Mouse (Mus musculus) Patski (cell line): ENCODE measurements around the gene Olfr187. TPM values are rescaled to one million over a fixed set of nuclear protein-coding genes. Genes with fewer than 3 reads are reported as not detected.
"Not testable (repeated sequence)": the region's sequence is repeated elsewhere in the genome, so short reads cannot be mapped to it uniquely, and the experiment has no call there.

Experiments
- ATAC-seq: fragments of 100-300 bp; one replicate; pipeline ENCODE4 v1.8.0; 2021
- CTCF ChIA-PET: fragments of 350-600 bp; sonication (Branson Sonifier 250); formaldehyde crosslinking; loops from one replicate; lab custom pipeline; 2022; ENCODE audit warnings: inconsistent platforms; lab: Charles Lee
- POLR2A ChIA-PET: fragments of 350-600 bp; sonication (Branson Sonifier 250); formaldehyde crosslinking; loops from one replicate; lab custom pipeline; 2022; ENCODE audit warnings: antibody characterized with exemption, inconsistent platforms; lab: Charles Lee
- DNase-seq: peaks from one replicate; pipeline ENCODE4 v3.0.0-alpha.2; 2011; ENCODE audit warnings: low read depth, low spot score
- H3K27me3 ChIP-seq: fragments of 371-371 bp; one replicate; pipeline ENCODE4 v1.5.1; 2021
- CTCF ChIP-seq: fragments of 100-300 bp; IDR thresholded peaks from one replicate; pipeline ENCODE4 v1.5.1; 2021
- in situ Hi-C: fragments of 300-500 bp; cut with MboI; formaldehyde crosslinking; loops from 3 replicates; pipeline ENCODE4 v1.11.1; 2018; ENCODE audit warnings: low pct_unique_long_range_greater_than_20kb, mixed read lengths
- polyA plus RNA-seq: library from polyadenylated mRNA; unstranded; gene quantifications from one replicate; pipeline ENCODE4 v1.2.3, GENCODE M21; 2021

Gene Olfr187
- polyA plus RNA-seq, result not detected

DNA sequence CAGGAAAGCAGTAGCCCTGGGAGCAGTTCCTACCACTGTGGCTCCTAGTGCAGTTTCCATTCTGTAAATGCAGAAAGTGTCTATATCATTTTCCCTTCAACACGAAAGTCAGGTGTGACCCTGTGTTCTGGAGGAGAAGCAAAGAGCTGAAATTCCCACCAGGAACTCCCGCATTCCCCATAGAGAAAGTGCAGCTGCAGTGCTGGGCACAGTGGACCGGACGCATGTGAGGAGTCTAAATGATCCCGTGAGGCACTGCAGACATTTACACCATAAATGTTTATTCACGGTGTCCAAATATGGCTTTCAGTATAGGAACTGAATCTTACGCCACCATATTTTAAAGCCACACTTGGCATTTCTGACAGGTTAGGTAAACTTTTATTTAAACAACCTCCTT, at the start of gene Olfr187:
Gene Olfr187, minus strand, starts transcription at position 58 of the 400 bp plus-strand sequence.
- TF ChIP-seq CTCF, result no peak
- in situ Hi-C loops, result no loop called here
- no peak for DNase-seq
- ChIA-PET CTCF (no interaction called here), POLR2A (no interaction called here)
- no peaks in the 10 kb centered on the region for H3K27me3 ChIP-seq
- ATAC-seq, result no peak

DNA sequence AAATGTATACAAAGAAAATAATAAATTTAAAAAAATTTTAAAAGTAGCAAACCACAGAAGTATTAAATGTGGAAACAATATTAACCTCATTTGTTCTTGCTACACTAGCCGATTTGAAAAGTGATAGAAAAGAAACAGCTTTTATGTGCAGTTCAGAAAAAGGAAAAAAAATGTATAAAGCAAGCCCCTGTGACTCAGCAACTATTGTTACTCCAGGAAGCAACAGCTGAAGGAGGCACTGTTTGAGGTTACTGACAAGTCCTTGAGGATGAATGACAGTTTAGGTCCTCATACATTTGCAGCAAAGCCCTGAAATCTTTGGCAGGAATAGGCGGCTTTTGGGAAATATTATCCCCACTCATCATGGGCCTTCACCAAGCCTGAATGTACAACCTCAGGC, 41.5 kb upstream of the Olfr187 start:
- ATAC-seq, H3K27me3 ChIP-seq, in situ Hi-C loops, DNase-seq, CTCF ChIA-PET, POLR2A ChIA-PET: not testable (repeated sequence)

DNA sequence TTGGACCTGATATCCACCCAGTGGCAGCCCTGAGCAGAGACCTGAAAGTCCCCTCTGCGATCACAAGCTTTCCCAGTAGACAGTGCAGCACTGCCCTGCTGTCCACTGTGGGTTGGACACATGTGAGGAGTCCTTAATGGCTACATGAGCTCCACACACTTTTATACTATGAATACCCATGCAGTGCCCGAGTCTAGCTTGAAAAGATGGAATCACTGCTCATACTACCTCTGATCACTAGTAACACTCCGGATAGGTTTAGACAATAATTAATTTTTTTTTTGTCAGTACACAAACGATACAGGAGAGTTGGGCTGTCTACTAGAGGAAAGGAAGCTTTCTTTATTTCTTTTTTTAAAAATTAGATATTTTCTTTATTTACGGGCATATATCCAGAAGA, 38.3 kb upstream of the Olfr187 start, which contains the start of gene Olfr190:
Gene Olfr190, minus strand, starts transcription at position 101 of the 400 bp plus-strand sequence.
- in situ Hi-C loops, result no loop called here
- CTCF ChIA-PET, result no interaction called here
- TF ChIP-seq CTCF, result no peak
- H3K27me3 ChIP-seq, result no peaks in the 10 kb centered on the region
- ATAC-seq, result no peak
- POLR2A ChIA-PET, result no interaction called here
- DNase-seq, result no peak

DNA sequence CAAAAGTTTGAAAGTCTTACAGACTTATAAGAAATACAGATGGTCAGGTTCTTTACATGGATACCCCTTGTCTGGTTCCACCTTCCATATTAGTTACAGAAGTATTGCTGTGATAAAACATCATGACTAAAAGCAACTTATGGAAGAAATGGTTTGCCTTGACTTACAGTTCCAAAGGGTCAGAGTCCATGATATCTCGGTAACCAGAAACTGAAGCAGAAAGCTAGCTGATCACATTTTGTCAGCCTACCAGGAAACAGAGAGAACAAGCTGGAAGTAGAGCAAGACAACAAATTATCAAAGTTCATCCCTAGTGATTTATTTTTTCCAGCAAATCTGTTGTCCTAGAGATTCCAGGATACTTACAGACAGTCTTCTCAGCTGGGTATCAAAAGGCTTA, 34.0 kb upstream of the Olfr187 start:
- no peaks in the 10 kb centered on the region for H3K27me3 ChIP-seq
- no peak for TF ChIP-seq CTCF
- ChIA-PET CTCF (no interaction called here), POLR2A (no interaction called here)
- no peak for DNase-seq
- no peak for ATAC-seq
- in situ Hi-C loops, result no loop called here

DNA sequence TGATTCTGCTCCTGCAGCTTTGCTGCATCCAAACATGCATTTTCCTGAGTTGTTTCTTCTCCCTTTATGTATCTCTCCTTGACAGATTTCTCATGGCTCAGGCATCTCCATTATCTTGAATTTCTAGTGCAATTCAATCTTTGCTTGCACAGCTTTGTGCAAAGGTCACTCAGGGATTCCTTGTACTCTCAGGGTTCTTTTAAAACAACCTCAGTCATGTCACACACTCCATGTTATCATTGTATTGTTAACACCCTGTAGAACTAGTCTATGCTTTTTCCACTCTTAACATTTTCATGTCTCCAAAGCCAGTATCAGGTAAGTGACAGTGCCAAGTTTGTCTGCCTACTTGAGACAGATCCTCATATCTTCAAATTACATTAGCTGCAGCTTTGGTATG, 32.2 kb upstream of the Olfr187 start:
- ATAC-seq, result no peak
- CTCF ChIA-PET, result no interaction called here
- POLR2A ChIA-PET, result interaction anchor here (0.6 kb wide), 1 partner anchor 17 kb away, joined by 3 read pairs; no protein-coding TSS in a partner anchor
- DNase-seq, result no peak
- in situ Hi-C loops, result no loop called here
- H3K27me3 ChIP-seq, result no peaks in the 10 kb centered on the region
- no peak for TF ChIP-seq CTCF

DNA sequence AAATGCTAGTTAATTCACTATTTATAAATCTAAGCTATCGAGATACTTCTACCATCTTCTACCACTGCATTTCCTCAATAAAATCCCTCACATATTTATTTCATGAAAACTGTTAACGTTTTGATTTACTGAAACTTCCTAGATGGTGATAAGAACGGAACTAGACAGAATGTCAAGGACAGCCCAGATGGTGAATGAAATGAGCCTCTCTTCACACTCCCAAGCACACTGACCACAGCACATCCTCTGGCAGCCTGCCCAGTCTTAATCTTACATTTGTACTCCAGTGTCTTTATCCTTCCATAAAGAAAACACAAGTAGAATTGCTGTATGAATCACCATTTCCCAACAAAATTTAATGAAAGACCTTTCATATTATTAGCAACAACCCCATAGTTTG, 22.8 kb upstream of the Olfr187 start:
- CTCF ChIA-PET, POLR2A ChIA-PET, ATAC-seq, DNase-seq, in situ Hi-C loops, H3K27me3 ChIP-seq: not testable (repeated sequence)

DNA sequence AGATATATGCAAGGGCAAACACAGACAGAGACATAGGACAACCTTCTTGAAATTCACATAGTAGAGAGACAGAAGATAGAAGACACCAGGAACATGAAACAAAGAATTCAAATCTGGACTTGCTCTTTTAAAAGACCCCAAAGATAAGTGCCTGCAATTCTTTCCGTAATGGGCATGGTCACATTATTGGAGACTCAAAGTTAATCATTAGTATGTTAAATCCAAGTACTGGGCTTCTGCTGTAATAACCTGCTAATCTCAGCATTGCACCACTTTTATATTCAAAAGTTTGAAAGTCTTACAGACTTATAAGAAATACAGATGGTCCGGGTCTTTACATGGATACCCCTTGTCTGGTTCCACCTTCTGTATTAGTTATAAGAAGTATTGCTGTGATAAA, 9.7 kb upstream of the Olfr187 start:
- in situ Hi-C loops, CTCF ChIA-PET, POLR2A ChIA-PET, H3K27me3 ChIP-seq, ATAC-seq, DNase-seq: not testable (repeated sequence)

DNA sequence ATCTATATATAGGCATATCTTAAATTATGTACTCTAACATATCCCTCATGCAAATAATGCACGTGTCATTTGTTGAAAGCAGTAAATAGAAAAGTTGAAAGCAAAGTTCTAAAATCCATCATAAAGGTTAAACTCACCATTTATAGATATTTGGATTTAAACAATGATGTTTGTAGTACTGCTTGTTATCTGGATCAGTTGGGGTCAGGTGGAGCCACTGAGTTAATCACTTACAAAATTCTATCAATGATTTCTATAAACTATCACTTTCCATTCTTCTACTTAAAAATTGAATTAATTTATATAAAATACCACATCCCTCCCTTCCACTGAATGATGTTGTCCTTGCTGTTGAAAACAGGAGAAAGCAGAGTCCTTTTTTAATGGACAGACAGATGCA, 9.3 kb upstream of the Olfr187 start:
- in situ Hi-C loops, result no loop called here
- TF ChIP-seq CTCF, result no peak
- DNase-seq (no peak), ATAC-seq (no peak)
- CTCF ChIA-PET, result no interaction called here
- H3K27me3 ChIP-seq, result no peaks in the 10 kb centered on the region
- POLR2A ChIA-PET, result no interaction called here

DNA sequence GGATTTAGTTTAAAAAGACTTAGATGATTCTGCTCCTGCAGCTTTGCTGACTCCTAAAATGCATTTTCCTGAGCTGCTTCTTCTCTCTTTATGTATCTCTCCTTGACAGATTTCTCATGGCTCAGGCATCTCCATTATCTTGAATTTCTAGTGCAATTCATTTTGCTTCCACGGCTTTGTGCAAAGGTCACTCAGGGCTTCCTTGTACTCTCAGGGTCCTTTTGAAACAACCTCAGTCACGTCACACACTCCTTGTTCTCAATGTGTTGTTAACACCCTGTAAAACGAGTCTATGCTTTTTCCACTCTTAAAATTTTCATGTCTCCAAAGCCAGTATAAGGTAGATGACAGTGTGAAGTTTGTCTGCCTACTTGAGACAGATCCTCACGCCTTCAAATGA, 8.0 kb upstream of the Olfr187 start:
- CTCF ChIA-PET, result no interaction called here
- H3K27me3 ChIP-seq, result no peaks in the 10 kb centered on the region
- POLR2A ChIA-PET, result no interaction called here
- in situ Hi-C loops, result no loop called here
- DNase-seq (no peak), ATAC-seq (no peak)
- no peak for TF ChIP-seq CTCF

DNA sequence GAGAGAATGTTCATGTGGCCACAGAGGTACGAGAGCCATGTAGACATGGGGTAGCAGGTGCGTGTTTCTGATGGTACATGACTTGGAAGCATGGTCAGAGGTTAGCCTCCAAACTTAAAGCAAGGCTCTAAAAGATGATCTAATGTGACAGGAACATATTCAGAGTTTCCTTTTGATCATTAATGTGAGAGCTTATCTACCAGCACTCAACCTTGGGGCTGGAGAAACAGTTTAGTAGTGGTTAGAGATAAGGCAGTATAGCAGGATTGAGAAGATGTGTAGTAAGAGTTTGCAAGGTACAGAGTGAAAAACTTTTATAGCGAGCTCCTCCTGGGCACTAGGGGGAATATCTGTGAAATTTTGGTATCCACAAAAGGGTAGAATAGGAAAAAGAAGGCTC, 6.3 kb upstream of the Olfr187 start:
- ATAC-seq (no peak), DNase-seq (no peak)
- no peaks in the 10 kb centered on the region for H3K27me3 ChIP-seq
- POLR2A ChIA-PET, result no interaction called here
- no peak for TF ChIP-seq CTCF
- CTCF ChIA-PET, result no interaction called here
- in situ Hi-C loops, result no loop called here

DNA sequence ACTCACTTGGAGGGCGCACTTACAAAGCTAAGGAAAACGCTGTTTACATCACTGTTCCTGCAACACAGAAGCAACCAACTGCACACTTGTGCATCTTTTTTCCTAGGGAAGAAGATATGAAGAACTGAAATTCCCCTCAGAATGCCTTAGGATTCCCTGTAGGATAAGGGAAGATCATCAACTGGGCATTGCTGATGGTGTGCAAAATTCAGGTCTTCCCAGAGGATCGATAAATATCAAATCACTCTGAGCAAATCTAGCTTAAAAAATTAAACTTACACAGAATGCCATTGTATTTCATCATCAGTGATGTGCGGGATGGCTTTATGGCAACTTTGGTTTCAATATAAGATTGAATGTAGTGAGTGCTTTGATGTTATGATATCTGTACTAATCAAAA, 9.4 kb downstream of the Olfr187 start, which contains the start of gene Olfr186:
Gene Olfr186, minus strand, starts transcription at position 101 of the 400 bp plus-strand sequence.
- POLR2A ChIA-PET, result no interaction called here
- DNase-seq, result no peak
- no peak for TF ChIP-seq CTCF
- no peak for ATAC-seq
- CTCF ChIA-PET, result no interaction called here
- in situ Hi-C loops, result no loop called here
- peaks cover 5% of the 10 kb centered on the region for H3K27me3 ChIP-seq

DNA sequence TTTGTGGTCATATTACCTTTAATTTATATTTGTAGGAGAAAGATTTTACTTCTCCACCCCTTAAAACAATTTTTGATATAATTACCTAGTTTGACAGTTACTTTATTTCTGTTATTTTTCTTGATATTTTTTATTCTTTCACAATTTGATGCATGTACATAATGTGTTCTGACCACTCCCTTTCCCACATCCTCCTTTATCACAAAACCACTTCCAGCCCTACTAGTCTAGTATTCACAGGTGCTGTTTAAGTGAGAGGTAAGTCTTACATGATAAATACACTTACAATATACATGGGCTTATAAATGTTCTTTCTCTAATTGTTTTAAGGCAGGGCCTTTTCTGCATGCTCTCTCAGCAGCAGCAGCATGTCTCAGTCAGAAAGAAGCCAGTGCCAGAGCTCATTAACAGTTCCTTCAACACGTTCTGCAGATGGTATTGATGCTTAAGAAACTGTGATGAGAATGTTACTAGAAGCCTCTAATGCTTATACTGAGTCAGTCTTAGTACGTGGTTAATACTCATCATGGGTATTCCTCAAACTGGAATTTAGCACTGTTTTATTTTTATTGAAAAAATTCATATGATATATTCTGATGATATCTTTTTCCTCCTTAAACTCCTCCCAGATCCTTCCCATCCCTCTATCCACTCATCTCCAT, 26.1 kb downstream of the Olfr187 start:
- no peaks in the 10 kb centered on the region for H3K27me3 ChIP-seq
- POLR2A ChIA-PET, result no interaction called here
- in situ Hi-C loops, result no loop called here
- no peak for TF ChIP-seq CTCF
- DNase-seq (no peak), ATAC-seq (no peak)
- CTCF ChIA-PET, result no interaction called here
